ENCODE assay signal across 10 mouse cellular contexts in genomic region chr2:25506964-25507363, GRCm38 (mm10). TPM values are rescaled to one million over a fixed set of nuclear protein-coding genes. Genes with fewer than 3 reads are reported as not detected.
DNase-seq lines count a peak whose midpoint lies in the region; ATAC-seq lines count a peak whose summit lies in the region.
"Had no signal": no experiment of that assay in that cellular context is flagged by ENCODE, and none has a peak within 500 bp of the region (broad histone marks: within the 10 kb centered on the region; RNA-seq: fewer than 3 reads in every experiment).

No protein-coding gene starts in this region.

- H3K9me3 ChIP-seq in liver, embryonic 12.5 days (replicated peaks), result no peaks in the 10 kb centered on the region

- no peak overlapping the region for H3K4me2 ChIP-seq in liver, embryonic 12.5 days

- no peak for ATAC-seq in liver, embryonic 12.5 days
- ATAC-seq in activated CD4-positive, CD25-positive, alpha-beta regulatory T cell, adult 4 months, result peak; percentile 40

- no peaks in the 10 kb centered on the region for H3K27me3 ChIP-seq in liver, embryonic 12.5 days (replicated peaks)

- H3K4me1 ChIP-seq in liver, embryonic 12.5 days, result peaks cover 27% of the 10 kb centered on the region

- H3K36me3 ChIP-seq in liver, embryonic 12.5 days, result peaks cover 34% of the 10 kb centered on the region

- no peak overlapping the region for H3K9ac ChIP-seq in liver, embryonic 12.5 days

- peak; percentile 21 for DNase-seq in liver
- DNase-seq in kidney, postnatal 4 days, result peak; percentile 57 to 68
- DNase-seq in thymus, postnatal 10 days (ENCODE audit: low spot score in 2 of 2), result peak; percentile 63 to 68
- DNase-seq in left cerebral cortex, postnatal 4 days, result no peak
- DNase-seq in adrenal gland, adult 2 months, result no peak
- no peak for DNase-seq in cerebellum, postnatal 36 days

- intact Hi-C loops in left cerebral cortex, postnatal 4 days (cut with DNase I), result no loop called here

- H3K4me3 ChIP-seq in liver, embryonic 12.5 days, result no peak overlapping the region

- no peak overlapping the region for H3K27ac ChIP-seq in liver, embryonic 12.5 days

- WGBS in liver, embryonic 12.5 days (ENCODE audit: insufficient replicate concordance), result 45% methylated on average over 5 of the region's 5 CpGs

RNA-seq across cellular contexts. Expression of gene C8g, which starts 5.4 kb away (rescaled TPM):
- polyA plus RNA-seq in liver, embryonic 12.5 days (2016; fragmentation: Nextera tagmentation; extraction: Ambion mirVana), result 17.4 and 18.8 TPM in 2 replicates
- 1 to 10 TPM; 3.1 to 3.2 TPM for polyA plus RNA-seq in activated CD4-positive, CD25-positive, alpha-beta regulatory T cell, adult 4 months (2017; shearing (Covaris generic))
- 1 to 10 TPM in 1 of 2 experiments, under 1 TPM in 1; 0.98 to 1.3 TPM for total RNA-seq in left cerebral cortex, postnatal 4 days (2021)
- 1 to 10 TPM; 1.5 to 2.0 TPM for total RNA-seq in adrenal gland, adult 2 months (2021)
- 2.7 and 3.0 TPM in 2 replicates for polyA plus RNA-seq in adrenal gland, adult 2 months (2012; rRNA removed)

RNA-seq across cellular contexts. Expression of gene Fbxw5, which starts 6.4 kb away (rescaled TPM):
- 39.9 and 42.7 TPM in 2 replicates for polyA plus RNA-seq in liver, embryonic 12.5 days (2016; fragmentation: Nextera tagmentation; extraction: Ambion mirVana)
- polyA plus RNA-seq in activated CD4-positive, CD25-positive, alpha-beta regulatory T cell, adult 4 months (2017; shearing (Covaris generic)), result 10 to 100 TPM; 51.3 to 71.1 TPM
- 100 to 1,000 TPM; 117 TPM for total RNA-seq in left cerebral cortex, postnatal 4 days (2021)
- 10 to 100 TPM; 83.9 to 89.5 TPM for total RNA-seq in adrenal gland, adult 2 months (2021)
- polyA plus RNA-seq in adrenal gland, adult 2 months (2012; rRNA removed), result 34.4 and 64.3 TPM in 2 replicates

RNA-seq across cellular contexts. Expression of gene Lcn12, which starts 13.3 kb away (rescaled TPM):
- not detected in 2 replicates for polyA plus RNA-seq in liver, embryonic 12.5 days (2016; fragmentation: Nextera tagmentation; extraction: Ambion mirVana)
- polyA plus RNA-seq in activated CD4-positive, CD25-positive, alpha-beta regulatory T cell, adult 4 months (2017; shearing (Covaris generic)), result not detected
- total RNA-seq in left cerebral cortex, postnatal 4 days (2021), result not detected
- not detected for total RNA-seq in adrenal gland, adult 2 months (2021)
- polyA plus RNA-seq in adrenal gland, adult 2 months (2012; rRNA removed), result not detected in 2 replicates
- polyA plus RNA-seq: cerebellum, adult 2 months; neural tube, embryonic 11.5 days had no signal

RNA-seq across cellular contexts. Expression of gene Ptgds, which starts 37.1 kb away (rescaled TPM):
- polyA plus RNA-seq in liver, embryonic 12.5 days (2016; fragmentation: Nextera tagmentation; extraction: Ambion mirVana), result 0.20 and 0.22 TPM in 2 replicates
- not detected for polyA plus RNA-seq in activated CD4-positive, CD25-positive, alpha-beta regulatory T cell, adult 4 months (2017; shearing (Covaris generic))
- 100 to 1,000 TPM; 665 to 881 TPM for total RNA-seq in left cerebral cortex, postnatal 4 days (2021)
- 1 to 10 TPM; 2.5 to 2.7 TPM for total RNA-seq in adrenal gland, adult 2 months (2021)
- polyA plus RNA-seq in adrenal gland, adult 2 months (2012; rRNA removed), result 4.9 and 5.6 TPM in 2 replicates
- polyA plus RNA-seq: neural tube, embryonic 11.5 days had no signal

RNA-seq across cellular contexts. Expression of gene Traf2, which starts 39.8 kb away (rescaled TPM):
- polyA plus RNA-seq in liver, embryonic 12.5 days (2016; fragmentation: Nextera tagmentation; extraction: Ambion mirVana), result 22.4 and 24.4 TPM in 2 replicates
- 10 to 100 TPM; 60.9 to 67.0 TPM for polyA plus RNA-seq in activated CD4-positive, CD25-positive, alpha-beta regulatory T cell, adult 4 months (2017; shearing (Covaris generic))
- 1 to 10 TPM; 7.5 to 8.6 TPM for total RNA-seq in left cerebral cortex, postnatal 4 days (2021)
- total RNA-seq in adrenal gland, adult 2 months (2021), result 10 to 100 TPM; 22.3 to 29.0 TPM
- 11.1 and 12.7 TPM in 2 replicates for polyA plus RNA-seq in adrenal gland, adult 2 months (2012; rRNA removed)

Comparison
In these comparisons a context has a peak if more than half of its experiments do, and no peak if none do; other contexts are left out.
1. DNase-seq: peak in liver (single experiment), kidney, postnatal 4 days (2 of 2) and thymus, postnatal 10 days (2 of 2); none in left cerebral cortex, postnatal 4 days (single experiment), adrenal gland, adult 2 months (single experiment) and cerebellum, postnatal 36 days (0 of 2).